Mouse (Mus musculus): ENCODE data around the gene Tcam1.

Tcam1 gene

DNA sequence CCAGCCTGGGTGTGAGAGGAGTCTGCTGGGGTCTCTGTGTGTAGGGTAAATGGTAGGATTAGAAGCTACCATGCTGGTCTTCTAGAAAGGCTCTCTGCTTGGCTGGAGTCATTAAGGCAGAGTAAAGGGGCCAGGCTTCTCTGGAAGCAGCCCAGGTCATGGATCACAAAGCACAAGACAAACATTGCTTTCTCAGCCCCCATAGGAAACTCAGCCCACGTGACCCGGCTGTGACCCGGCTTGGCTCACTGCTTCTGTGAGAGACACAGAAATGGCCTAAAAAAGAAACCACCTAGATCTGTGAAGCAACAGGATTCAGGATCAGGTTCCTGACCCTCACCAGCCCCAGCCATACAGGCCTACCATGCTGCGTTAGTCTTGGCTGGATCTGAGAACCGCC is 48.4 kb downstream of the Tcam1 start:
- no peak for DNase-seq

- DNase-seq, result peak; percentile 66
These were observed 49.2 kb downstream of the Tcam1 start for GRCm38 (mm10) chr11:106325566-106326206.

DNA sequence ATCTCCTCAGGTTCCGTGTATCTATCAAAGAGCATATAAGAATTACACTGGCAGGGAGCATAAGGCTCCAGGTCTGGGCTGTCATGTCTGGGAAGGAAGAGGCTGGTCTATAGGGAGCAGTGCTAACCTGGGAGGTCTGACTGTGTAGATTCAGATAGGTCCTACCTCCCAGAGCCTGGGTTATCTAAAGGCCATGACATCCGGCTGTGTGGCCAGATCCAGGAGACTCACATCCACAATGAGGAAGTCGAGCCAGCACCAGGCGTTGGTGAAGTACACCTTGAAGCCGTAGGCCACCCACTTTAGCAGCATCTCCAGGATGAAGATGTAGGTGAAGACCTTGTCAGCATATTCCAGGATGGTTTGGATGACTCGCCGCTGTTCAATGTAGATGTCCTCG is 50.0 kb downstream of the Tcam1 start:
- DNase-seq, result no peak

DNA sequence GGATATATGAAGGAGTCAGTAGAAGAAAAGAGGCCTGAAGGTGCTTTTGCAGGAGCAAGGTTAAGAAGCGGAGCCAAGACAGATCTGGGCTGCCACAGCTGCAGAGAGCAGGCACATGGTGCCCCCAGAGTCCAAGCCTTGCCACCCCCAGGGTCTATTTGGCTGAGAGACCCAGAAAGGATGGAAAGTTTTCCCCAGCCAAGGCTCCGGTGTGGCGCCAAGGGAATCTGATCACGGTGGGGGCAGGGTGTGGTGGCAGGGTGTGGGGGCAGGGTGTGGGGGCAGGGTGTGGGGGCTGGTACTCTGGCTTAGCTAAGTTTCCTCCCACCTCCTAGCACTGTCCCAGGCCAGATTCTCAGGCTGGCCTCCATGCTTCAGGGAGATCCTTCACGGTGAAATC is 52.0 kb downstream of the Tcam1 start:
- no peak for DNase-seq

- no peak for DNase-seq
These were observed 52.7 kb downstream of the Tcam1 start for GRCm38 (mm10) chr11:106329128-106329527.

DNA sequence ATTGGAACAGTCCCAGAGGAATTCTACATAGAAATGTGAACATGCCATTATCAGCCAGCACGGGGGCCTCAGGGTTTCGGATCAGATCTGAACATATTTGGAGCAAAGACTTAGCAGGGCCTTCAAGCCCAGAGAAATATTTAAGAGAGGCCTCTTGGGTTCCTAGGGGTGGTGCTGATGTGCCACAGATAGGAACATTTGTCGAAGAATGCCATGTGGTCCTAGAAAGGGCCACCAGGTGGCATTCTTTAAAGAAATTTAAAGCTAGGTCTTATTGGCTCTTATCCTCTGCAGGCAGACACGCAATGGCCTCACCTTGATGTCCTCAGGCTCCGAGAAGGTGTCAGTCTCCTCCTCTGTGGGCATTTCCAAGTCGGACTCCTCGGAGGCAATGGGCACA is 53.2 kb downstream of the Tcam1 start:
- DNase-seq, result peak; percentile 55

DNA sequence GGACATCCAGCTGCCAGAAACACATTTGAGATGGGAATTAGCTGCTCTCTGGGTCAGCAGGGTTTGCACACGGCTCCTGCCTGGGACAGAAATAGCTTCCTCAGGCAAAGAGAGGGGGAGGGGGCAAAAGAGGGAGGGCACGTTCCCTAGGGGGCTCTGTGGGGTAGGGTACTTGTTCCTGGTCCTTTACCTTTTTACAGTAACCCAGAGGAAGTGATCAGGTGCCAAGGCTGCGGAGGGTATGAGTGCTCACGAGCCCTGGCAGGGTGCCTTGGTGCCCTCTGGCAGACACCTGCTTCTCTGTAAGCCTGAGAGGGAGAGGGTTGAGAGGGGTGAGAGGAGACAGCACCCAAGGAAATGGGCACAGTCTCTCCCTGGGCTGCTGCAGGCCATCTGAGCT is 56.0 kb downstream of the Tcam1 start:
- DNase-seq, result no peak

- no peak for DNase-seq
These were observed 57.6 kb downstream of the Tcam1 start for GRCm38 (mm10) chr11:106334066-106334465.

- no peak for DNase-seq
These were observed 61.6 kb downstream of the Tcam1 start for GRCm38 (mm10) chr11:106338029-106338428.
